Comparison of ENCODE assay signal across 7 mouse cellular contexts in genomic region chr13:85556101-85556853, GRCm38 (mm10).
A peak's percentile ranks its signal among the peaks of the same experiment; 100 is the strongest.
DNase-seq lines count a peak whose midpoint lies in the region; ATAC-seq and TF ChIP-seq lines count a peak whose summit lies in the region.

No protein-coding gene starts in this region.

- no peaks in the 10 kb centered on the region for H3K36me3 ChIP-seq in forebrain, postnatal 0 days (ENCODE audit: insufficient read depth)
- no peaks in the 10 kb centered on the region for H3K36me3 ChIP-seq in kidney, postnatal 0 days (ENCODE audit: insufficient read depth, low read length)
- no peaks in the 10 kb centered on the region for H3K36me3 ChIP-seq in lung, embryonic 16.5 days (ENCODE audit: control insufficient read depth, insufficient read depth, low read length)

- H3K27me3 ChIP-seq in forebrain, postnatal 0 days (ENCODE audit: insufficient read depth, low read length) = no peaks in the 10 kb centered on the region
- no peaks in the 10 kb centered on the region for H3K27me3 ChIP-seq in kidney, postnatal 0 days (ENCODE audit: insufficient read depth, low read length)
- no peaks in the 10 kb centered on the region for H3K27me3 ChIP-seq in lung, embryonic 16.5 days (ENCODE audit: control insufficient read depth, insufficient read depth, low read depth, low read length)

- TF ChIP-seq CTCF in forebrain, postnatal 0 days (IDR thresholded peaks at IDR 0.05; ENCODE audit: low read depth) = peak; percentile 64
- peak; percentile 64 for TF ChIP-seq CTCF in kidney, postnatal 0 days (IDR thresholded peaks at IDR 0.05; ENCODE audit: low read depth)

- ATAC-seq in forebrain, postnatal 0 days = peak; percentile 69
- no peak for ATAC-seq in kidney, postnatal 0 days (replicated peaks; ENCODE audit: low FRiP score, low read depth)
- peak; percentile 87 for ATAC-seq in lung, embryonic 16.5 days (ENCODE audit: low read depth)

- H3K27ac ChIP-seq in forebrain, postnatal 0 days (ENCODE audit: low read depth, low read length) = no peak overlapping the region
- no peak overlapping the region for H3K27ac ChIP-seq in kidney, postnatal 0 days
- H3K27ac ChIP-seq in lung, embryonic 16.5 days (ENCODE audit: low read length) = no peak overlapping the region

- H3K4me3 ChIP-seq in forebrain, postnatal 0 days (ENCODE audit: low read depth, low read length) = no peak overlapping the region
- H3K4me3 ChIP-seq in kidney, postnatal 0 days (replicated peaks; ENCODE audit: low read depth, low read length) = no peak overlapping the region
- no peak overlapping the region for H3K4me3 ChIP-seq in lung, embryonic 16.5 days (ENCODE audit: low read length)

- H3K4me1 ChIP-seq in forebrain, postnatal 0 days (ENCODE audit: insufficient read depth) = no peaks in the 10 kb centered on the region
- H3K4me1 ChIP-seq in kidney, postnatal 0 days (replicated peaks; ENCODE audit: insufficient read depth, low read length) = no peaks in the 10 kb centered on the region
- no peaks in the 10 kb centered on the region for H3K4me1 ChIP-seq in lung, embryonic 16.5 days (replicated peaks; ENCODE audit: control insufficient read depth, insufficient read depth, low read length)

- H3K4me2 ChIP-seq in forebrain, postnatal 0 days (ENCODE audit: low read depth) = no peak overlapping the region
- no peak overlapping the region for H3K4me2 ChIP-seq in kidney, postnatal 0 days (ENCODE audit: low read length)
- H3K4me2 ChIP-seq in lung, embryonic 16.5 days (ENCODE audit: low read depth, low read length) = no peak overlapping the region

- peak; percentile 5 to 37 for DNase-seq in urinary bladder, postnatal 36 days (ENCODE audit: low spot score in 2 of 2)
- no peak for DNase-seq in urinary bladder, adult 2 months (ENCODE audit: low spot score)
- DNase-seq in brain, embryonic 18.5 days (ENCODE audit: low read depth, low spot score) = peak; percentile 40
- peak; percentile 82 for DNase-seq in forebrain, postnatal 0 days
- peak; percentile 72 for DNase-seq in kidney, postnatal 0 days (ENCODE audit: low spot score)
- peak; percentile 76 for DNase-seq in retina, postnatal 1 day

- no peaks in the 10 kb centered on the region for H3K9me3 ChIP-seq in forebrain, postnatal 0 days (ENCODE audit: low read length)
- H3K9me3 ChIP-seq in kidney, postnatal 0 days (replicated peaks; ENCODE audit: low read length) = no peaks in the 10 kb centered on the region
- H3K9me3 ChIP-seq in lung, embryonic 16.5 days (ENCODE audit: control insufficient read depth, low read length) = no peaks in the 10 kb centered on the region

- 12% methylated on average over 5 of the region's 5 CpGs for WGBS in forebrain, postnatal 0 days
- 15% methylated on average over 5 of the region's 5 CpGs for WGBS in kidney, postnatal 0 days
- 5% methylated on average over 5 of the region's 5 CpGs for WGBS in lung, embryonic 16.5 days

- no peak overlapping the region for H3K9ac ChIP-seq in forebrain, postnatal 0 days
- no peak overlapping the region for H3K9ac ChIP-seq in kidney, postnatal 0 days (ENCODE audit: low read depth, low read length)
- no peak overlapping the region for H3K9ac ChIP-seq in lung, embryonic 16.5 days (ENCODE audit: low read length)
